Mouse (Mus musculus) midbrain, embryonic 14.5 days (tissue): ENCODE measurements around the gene Mrpl38. TPM values are rescaled to one million over a fixed set of nuclear protein-coding genes. Genes with fewer than 3 reads are reported as not detected.
A peak's percentile ranks its signal among the peaks of the same experiment; 100 is the strongest.
"Not testable (repeated sequence)": the region's sequence is repeated elsewhere in the genome, so short reads cannot be mapped to it uniquely, and the experiment has no call there.

Experiments
- ATAC-seq: fragments of 200-750 bp; cut with Nextera tagmentation; 2 replicates; pipeline ENCODE4 v1.8.0; 2017; ENCODE audit warnings: moderate number of reproducible peaks, moderate library complexity; ENCODE audit not compliant: low FRiP score, low TSS enrichment
- DNase-seq: peaks from one replicate; pipeline ENCODE4 v3.0.0-alpha.2; 2015
- H3K27ac ChIP-seq: fragments of 300-500 bp; sonication (generic); replicated peaks from 2 replicates; pipeline ENCODE4 v1.5.1; 2014; ENCODE audit warnings: mild to moderate bottlenecking, low read depth, low read length, moderate library complexity
- H3K27me3 ChIP-seq: fragments of 300-500 bp; sonication (generic); 2 replicates; pipeline ENCODE4 v1.6.1; 2014; ENCODE audit warnings: low read length, control low read depth, mixed read lengths; ENCODE audit not compliant: control insufficient read depth, insufficient read depth
- H3K36me3 ChIP-seq: fragments of 300-500 bp; sonication (generic); 2 replicates; pipeline ENCODE4 v1.6.1; 2014; ENCODE audit warnings: low read length, control low read depth; ENCODE audit not compliant: control insufficient read depth, insufficient read depth
- H3K4me1 ChIP-seq: fragments of 300-500 bp; sonication (generic); 2 replicates; pipeline ENCODE4 v1.6.1; 2014; ENCODE audit warnings: mild to moderate bottlenecking, antibody characterized with exemption, low read length, control low read depth; ENCODE audit not compliant: control insufficient read depth, insufficient read depth
- H3K4me2 ChIP-seq: fragments of 300-500 bp; sonication (generic); 2 replicates; pipeline ENCODE4 v1.6.1; 2014; ENCODE audit warnings: mild to moderate bottlenecking, low read length, moderate library complexity
- H3K4me3 ChIP-seq: fragments of 300-500 bp; sonication (generic); replicated peaks from 2 replicates; pipeline ENCODE4 v1.5.1; 2014; ENCODE audit warnings: low read depth, low read length
- H3K9ac ChIP-seq: fragments of 300-500 bp; sonication (generic); replicated peaks from 2 replicates; pipeline ENCODE4 v1.6.1; 2014; ENCODE audit warnings: mild to moderate bottlenecking, low read length, moderate library complexity
- H3K9me3 ChIP-seq: fragments of 300-500 bp; sonication (generic); 2 replicates; pipeline ENCODE4 v1.6.1; 2016; ENCODE audit warnings: low read length, control low read depth, mixed read lengths; ENCODE audit not compliant: control insufficient read depth
- WGBS: fragments of 180-500 bp; shearing (Covaris S2); extraction: QIAGEN DNeasy Blood & Tissue Kit; methylation state at CpG from one replicate; pipeline ENCODE4 v1.1.7; 2014; 5-methylcytosine and 5-hydroxymethylcytosine counted together
- polyA plus RNA-seq: library from polyadenylated mRNA; unstranded; fragments of >200 nt; fragmentation: Nextera tagmentation; extraction: Ambion mirVana; gene quantifications from 2 replicates; pipeline ENCODE4 v1.2.1, GENCODE M21; 2014

Mrpl38 gene
- polyA plus RNA-seq, 1 experiment from 2014 or later, result 72.5 TPM

GRCm38 (mm10) chr11:116126261-116126660 lies 12.4 kb downstream of the Mrpl38 start:
- ATAC-seq, result no peak
- Histone ChIP-seq H3K27me3 (no peaks in the 10 kb centered on the region), H3K4me1 (peaks cover 10% of the 10 kb centered on the region; the same call in 1 of the 2 replicates), H3K4me3 (no peak overlapping the region), H3K9me3 (no peaks in the 10 kb centered on the region), H3K4me2 (no peak overlapping the region), H3K27ac (no peak overlapping the region), H3K9ac (no peak overlapping the region), H3K36me3 (peaks cover 3% of the 10 kb centered on the region; the same call in 1 of the 2 replicates)
- no peak for DNase-seq
- 95% methylated on average over 15 of the region's 15 CpGs for WGBS

- not testable (repeated sequence) for H3K9ac ChIP-seq, H3K4me1 ChIP-seq, ATAC-seq, DNase-seq, H3K27ac ChIP-seq, H3K9me3 ChIP-seq, H3K4me2 ChIP-seq, H3K27me3 ChIP-seq, H3K36me3 ChIP-seq, H3K4me3 ChIP-seq
- WGBS, result 91% methylated on average over 8 of the region's 8 CpGs
These were observed 16.9 kb downstream of the Mrpl38 start for GRCm38 (mm10) chr11:116121731-116122245.

- no peak for ATAC-seq
- no peaks in the 10 kb centered on the region for H3K36me3 ChIP-seq
- H3K4me1 ChIP-seq, result no peaks in the 10 kb centered on the region
These were observed 20.8 kb downstream of the Mrpl38 start for GRCm38 (mm10) chr11:116117819-116118218.

GRCm38 (mm10) chr11:116117241-116117640 lies 21.4 kb downstream of the Mrpl38 start:
- H3K27me3 ChIP-seq, result no peaks in the 10 kb centered on the region
- no peaks in the 10 kb centered on the region for H3K36me3 ChIP-seq
- H3K4me3 ChIP-seq, result no peak overlapping the region
- ATAC-seq, result no peak
- H3K9ac ChIP-seq, result no peak overlapping the region
- DNase-seq, result no peak
- H3K4me2 ChIP-seq, result no peak overlapping the region
- no peaks in the 10 kb centered on the region for H3K9me3 ChIP-seq
- no peaks in the 10 kb centered on the region for H3K4me1 ChIP-seq
- WGBS, result 86% methylated on average over 12 of the region's 12 CpGs
- H3K27ac ChIP-seq, result no peak overlapping the region

More at GRCm38 (mm10) chr11:116117819-116118218, 20.8 kb downstream of the Mrpl38 start:
- Histone ChIP-seq H3K9me3 (no peaks in the 10 kb centered on the region), H3K27ac (no peak overlapping the region), H3K27me3 (no peaks in the 10 kb centered on the region), H3K9ac (no peak overlapping the region), H3K4me2 (no peak overlapping the region), H3K4me3 (no peak overlapping the region)
- no peak for DNase-seq

- peaks cover 52% of the 10 kb centered on the region for H3K27me3 ChIP-seq
- no peaks in the 10 kb centered on the region for H3K36me3 ChIP-seq
- no peak overlapping the region for H3K4me3 ChIP-seq
- H3K9ac ChIP-seq, result no peak overlapping the region
- ATAC-seq (no peak), DNase-seq (no peak)
- no peak overlapping the region for H3K4me2 ChIP-seq
- H3K27ac ChIP-seq, result no peak overlapping the region
- no peaks in the 10 kb centered on the region for H3K9me3 ChIP-seq
- WGBS, result 84% methylated on average over 19 of the region's 19 CpGs
- H3K4me1 ChIP-seq, result peaks cover 6% of the 10 kb centered on the region; the same call in 1 of the 2 replicates
These were observed 27.0 kb downstream of the Mrpl38 start for GRCm38 (mm10) chr11:116111611-116112203.

- DNase-seq (no peak), ATAC-seq (no peak)
- peaks cover 6% of the 10 kb centered on the region; the same call in 1 of the 2 replicates for H3K4me1 ChIP-seq
- H3K4me2 ChIP-seq, result no peak overlapping the region
- no peak overlapping the region for H3K4me3 ChIP-seq
- no peak overlapping the region for H3K9ac ChIP-seq
- H3K27me3 ChIP-seq, result peaks cover 59% of the 10 kb centered on the region
- WGBS, result 79% methylated on average over 4 of the region's 4 CpGs
- H3K36me3 ChIP-seq, result no peaks in the 10 kb centered on the region
- H3K9me3 ChIP-seq, result no peaks in the 10 kb centered on the region
- no peak overlapping the region for H3K27ac ChIP-seq
These were observed 27.6 kb downstream of the Mrpl38 start for GRCm38 (mm10) chr11:116111067-116111466.

GRCm38 (mm10) chr11:116110540-116110939 lies 28.1 kb downstream of the Mrpl38 start:
- Histone ChIP-seq H3K36me3 (no peaks in the 10 kb centered on the region), H3K9ac (no peak overlapping the region), H3K4me3 (peak overlapping the region; percentile 28; the same call in 1 of the 2 replicates), H3K9me3 (no peaks in the 10 kb centered on the region), H3K27me3 (peaks cover 62% of the 10 kb centered on the region), H3K4me2 (peak overlapping the region; percentile 50), H3K27ac (no peak overlapping the region), H3K4me1 (peaks cover 6% of the 10 kb centered on the region; the same call in 1 of the 2 replicates)
- WGBS, result 30% methylated on average over 10 of the region's 10 CpGs
- ATAC-seq (no peak), DNase-seq (no peak)

GRCm38 (mm10) chr11:116110131-116110530 lies 28.5 kb downstream of the Mrpl38 start:
- H3K36me3 ChIP-seq, result no peaks in the 10 kb centered on the region
- H3K27me3 ChIP-seq, result peaks cover 65% of the 10 kb centered on the region
- WGBS, result 3% methylated on average over 35 of the region's 35 CpGs
- H3K4me2 ChIP-seq, result peak overlapping the region; percentile 50
- DNase-seq (no peak), ATAC-seq (no peak)
- no peak overlapping the region for H3K27ac ChIP-seq
- H3K4me3 ChIP-seq, result peak overlapping the region; percentile 28
- no peaks in the 10 kb centered on the region for H3K9me3 ChIP-seq
- H3K4me1 ChIP-seq, result peaks cover 6% of the 10 kb centered on the region; the same call in 1 of the 2 replicates
- H3K9ac ChIP-seq, result peak overlapping the region; percentile 26; the same call in 1 of the 2 replicates
